Mouse (Mus musculus) CH12.LX (cell line): ENCODE results near the gene Trim11. TPM values are rescaled to one million over a fixed set of nuclear protein-coding genes. Genes with fewer than 3 reads are reported as not detected.

Experiments
- DNase-seq: peaks from one replicate; pipeline ENCODE4 v3.0.0-alpha.2; 2013; ENCODE audit errors: extremely low read depth
- H3K27ac ChIP-seq: 2 replicates; pipeline ENCODE4 v1.5.1; 2012; ENCODE audit warnings: low read depth, mild to moderate bottlenecking, control low read depth, moderate library complexity; ENCODE audit not compliant: insufficient read depth
- H3K27me3 ChIP-seq: replicated peaks from 2 replicates; pipeline ENCODE3; 2012; ENCODE audit warnings: inconsistent platforms
- H3K36me3 ChIP-seq, 2 experiments: replicated peaks in 1 of 2; 2 replicates each; pipeline versions ENCODE3 to v1.6.1; 2012; ENCODE audit warnings: inconsistent platforms in 1 of 2, low read length in 1 of 2, mild to moderate bottlenecking in 1 of 2, mixed read lengths in 1 of 2, moderate library complexity in 1 of 2; ENCODE audit not compliant: control insufficient read depth in 1 of 2, insufficient read depth in 1 of 2
- H3K4me1 ChIP-seq, 2 experiments: 2 replicates each; pipeline ENCODE4 v1.6.1; 2012; ENCODE audit warnings: inconsistent platforms in 1 of 2, moderate library complexity in 1 of 2; ENCODE audit not compliant: insufficient read depth in 2 of 2, control insufficient read depth in 1 of 2
- H3K4me2 ChIP-seq: 2 replicates; pipeline ENCODE4 v1.6.1; 2012; ENCODE audit warnings: low read depth, mild to moderate bottlenecking, control low read depth; ENCODE audit not compliant: poor library complexity, insufficient read depth, severe bottlenecking
- H3K4me3 ChIP-seq, 3 experiments: fragments of 150-350 bp in 1 of 3; sonication (generic) in 1 of 3; replicated peaks in 1 of 3; 2 replicates each; pipeline versions ENCODE3 to v1.5.1; 2011 to 2012; ENCODE audit warnings: low read depth in 2 of 3, low read length in 2 of 3, mild to moderate bottlenecking in 2 of 3, moderate library complexity in 2 of 3, control low read depth in 1 of 3, improper control_type of control experiment in 1 of 3, inconsistent platforms in 1 of 3, mixed read lengths in 1 of 3; ENCODE audit not compliant: poor library complexity in 1 of 3
- H3K79me2 ChIP-seq: replicated peaks from 2 replicates; pipeline ENCODE4 v1.6.1; 2012; ENCODE audit warnings: mild to moderate bottlenecking, moderate library complexity; ENCODE audit not compliant: control insufficient read depth, poor library complexity, insufficient read depth, severe bottlenecking; ENCODE audit errors: extremely low read depth
- H3K9ac ChIP-seq: 2 replicates; pipeline ENCODE4 v1.6.1; 2012; ENCODE audit warnings: low read depth, mild to moderate bottlenecking, control low read depth, moderate library complexity; ENCODE audit not compliant: insufficient read depth
- H3K9me3 ChIP-seq: replicated peaks from 2 replicates; pipeline ENCODE3; 2012; ENCODE audit warnings: low read length, inconsistent platforms, mixed read lengths
- CTCF ChIP-seq, 2 experiments: IDR thresholded peaks in 1 of 2; conservative IDR thresholded peaks in 1 of 2; 2 replicates each; pipeline ENCODE4 v1.5.1; 2011 to 2012; ENCODE audit warnings: low read depth in 2 of 2, low read length in 2 of 2, improper control_type of control experiment in 1 of 2, inconsistent platforms in 1 of 2, mild to moderate bottlenecking in 1 of 2, moderate library complexity in 1 of 2
- E2F4 ChIP-seq: IDR thresholded peaks from 2 replicates; pipeline ENCODE4 v1.6.1; 2011; ENCODE audit warnings: low read depth, low read length, improper control_type of control experiment; ENCODE audit not compliant: insufficient replicate concordance
- ELF1 ChIP-seq: IDR thresholded peaks from 2 replicates; pipeline ENCODE4 v1.6.1; 2014; ENCODE audit warnings: low read depth, mild to moderate bottlenecking, inconsistent platforms, low read length, improper control_type of control experiment
- EP300 ChIP-seq: IDR thresholded peaks from 2 replicates; pipeline ENCODE4 v1.6.1; 2011; ENCODE audit warnings: low read length, improper control_type of control experiment
- GABPA ChIP-seq: IDR thresholded peaks from 2 replicates; pipeline ENCODE4 v1.6.1; 2012; ENCODE audit warnings: low read depth, low read length, improper control_type of control experiment, inconsistent platforms; ENCODE audit not compliant: insufficient replicate concordance
- KAT2A ChIP-seq: IDR thresholded peaks from 2 replicates; pipeline ENCODE4 v1.6.1; 2012; ENCODE audit warnings: low read length, improper control_type of control experiment, inconsistent platforms; ENCODE audit not compliant: insufficient replicate concordance
- MAFK ChIP-seq: IDR thresholded peaks from 2 replicates; pipeline ENCODE4 v1.6.1; 2011; ENCODE audit warnings: low read length, improper control_type of control experiment; ENCODE audit not compliant: insufficient replicate concordance
- MAZ ChIP-seq: IDR thresholded peaks from 2 replicates; pipeline ENCODE4 v1.6.1; 2012; ENCODE audit warnings: low read depth, mild to moderate bottlenecking, inconsistent platforms, low read length, improper control_type of control experiment, moderate library complexity
- MYC ChIP-seq: IDR thresholded peaks from 2 replicates; pipeline ENCODE4 v1.6.1; 2011; ENCODE audit warnings: low read depth, mild to moderate bottlenecking, improper control_type of control experiment, low read length
- RAD21 ChIP-seq: IDR thresholded peaks from 2 replicates; pipeline ENCODE4 v1.6.1; 2011; ENCODE audit warnings: low read depth, mild to moderate bottlenecking, low read length, improper control_type of control experiment, moderate library complexity
- TBP ChIP-seq: conservative IDR thresholded peaks from 2 replicates; pipeline ENCODE4 v1.6.1; 2011; ENCODE audit warnings: low read depth, low read length, improper control_type of control experiment
- TCF12 ChIP-seq: IDR thresholded peaks from 2 replicates; pipeline ENCODE4 v1.6.1; 2014; ENCODE audit warnings: low read depth, mild to moderate bottlenecking, inconsistent platforms, low read length, improper control_type of control experiment
- USF1 ChIP-seq: IDR thresholded peaks from 2 replicates; pipeline ENCODE4 v1.6.1; 2014; ENCODE audit warnings: low read depth, mild to moderate bottlenecking, inconsistent platforms, low read length, improper control_type of control experiment
- USF2 ChIP-seq: conservative IDR thresholded peaks from 2 replicates; pipeline ENCODE4 v1.6.1; 2011; ENCODE audit warnings: low read depth, low read length, improper control_type of control experiment
- ZMIZ1 ChIP-seq: IDR thresholded peaks from 2 replicates; pipeline ENCODE4 v1.6.1; 2012; ENCODE audit warnings: low read depth, mild to moderate bottlenecking, inconsistent platforms, low read length, improper control_type of control experiment
- dilution Hi-C: fragments of 300-500 bp; cut with MboI; formaldehyde crosslinking; loops from 2 replicates; pipeline ENCODE4 v1.14.3; 2020; ENCODE audit warnings: low sequenced_read_pairs; ENCODE audit not compliant: extremely low pct_unique_long_range_greater_than_20kb, extremely low pct_ligation_motif_present
- in situ Hi-C: fragments of 300-500 bp; cut with MboI; formaldehyde crosslinking; loops from 3 replicates; pipeline ENCODE4 v1.14.3; 2019; ENCODE audit warnings: low sequenced_read_pairs, low pct_ligation_motif_present, low pct_unique_long_range_greater_than_20kb, mixed read lengths
- polyA plus RNA-seq: library from polyadenylated mRNA; unstranded; fragments of >175 nt; gene quantifications from 2 replicates; pipeline ENCODE4 v1.2.1, GENCODE M21; 2012; ENCODE audit warnings: low read depth; ENCODE audit not compliant: insufficient read length
- total RNA-seq, 2 experiments: library from RNA; depleted of rRNA; stranded (reverse); fragments of 300-350 nt in 1 of 2; fragments of >200 nt in 1 of 2; gene quantifications; 2 replicates each; pipeline ENCODE4 v1.2.3; 2012 to 2014

Gene Trim11
- total and polyA plus RNA-seq, 3 experiments, result 21.8 to 33.2 (median 23.2) TPM

DNA sequence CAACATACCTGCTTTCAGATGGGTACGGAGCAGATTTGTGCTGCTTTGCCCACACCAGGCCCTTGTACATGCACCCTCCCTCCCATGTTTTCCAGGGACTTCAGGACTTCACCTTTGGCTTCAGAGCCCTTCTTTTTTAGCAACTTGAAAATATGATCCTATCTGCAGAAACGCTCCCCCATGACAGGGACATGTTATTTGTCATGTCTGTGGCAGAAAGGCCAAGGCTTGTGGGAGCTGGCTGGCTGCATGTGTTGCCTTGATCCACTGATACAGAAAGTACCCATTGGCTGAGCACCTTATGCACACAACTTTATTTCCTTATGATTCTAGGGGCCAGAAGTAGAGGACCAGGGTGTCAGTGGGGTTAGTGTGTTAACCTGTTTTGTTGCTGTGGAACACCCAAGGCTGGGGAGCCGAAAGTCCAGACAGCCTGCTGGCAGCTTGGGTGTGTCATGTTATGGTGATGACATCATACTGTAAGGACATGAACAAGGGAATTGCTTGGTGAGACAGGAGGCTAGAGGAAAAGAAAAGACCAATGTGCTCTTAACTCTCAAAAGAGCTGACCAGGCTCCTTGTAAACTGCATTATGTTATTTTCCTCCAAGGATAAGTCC is 7.5 kb downstream of the Trim11 start:
- Histone ChIP-seq H3K79me2 (peaks cover 11% of the 10 kb centered on the region), H3K9ac (no peak overlapping the region), H3K27ac (no peak overlapping the region), H3K36me3 (peaks cover 73 to 94% of the 10 kb centered on the region in 2 experiments), H3K27me3 (no peaks in the 10 kb centered on the region), H3K4me2 (no peak overlapping the region), H3K4me3 (no peak overlapping the region), H3K9me3 (no peaks in the 10 kb centered on the region), H3K4me1 (peaks cover 21 to 60% of the 10 kb centered on the region in 2 experiments)
- dilution Hi-C loops (no loop called here), in situ Hi-C loops (no loop called here)
- TF ChIP-seq CTCF (conservative IDR thresholded peaks at IDR 0.05 in 1 of 2, IDR thresholded peaks at IDR 0.05 in 1 of 2; ENCODE audit: low read depth in 2 of 2, low read length in 2 of 2) (no peak), RAD21 (no peak), ZMIZ1 (no peak), GABPA (no peak), MYC (no peak), MAFK (no peak)
- no peak for DNase-seq

DNA sequence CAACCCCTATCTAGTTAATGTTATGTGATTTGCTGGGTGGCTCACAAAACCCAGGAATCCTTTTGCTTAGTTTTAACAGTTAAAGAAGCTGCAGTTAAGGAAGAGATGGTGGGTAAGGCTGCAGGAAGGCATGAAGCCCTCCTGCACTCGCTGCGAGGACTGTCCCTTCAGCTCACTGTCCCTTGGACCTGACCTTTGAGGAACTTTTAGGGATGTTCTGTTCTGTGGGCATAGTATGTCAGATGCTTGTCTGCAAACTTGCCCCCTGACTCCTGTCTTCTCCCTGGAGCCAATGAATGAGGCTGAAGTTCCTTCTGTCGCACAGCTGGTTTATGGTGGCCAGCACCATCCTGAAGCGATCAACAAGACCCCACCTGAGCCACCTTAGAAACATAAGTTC is 11.3 kb downstream of the Trim11 start:
- Histone ChIP-seq H3K36me3 (peaks cover 67 to 80% of the 10 kb centered on the region in 2 experiments), H3K4me1 (peaks cover 1 to 36% of the 10 kb centered on the region in 2 experiments)

DNA sequence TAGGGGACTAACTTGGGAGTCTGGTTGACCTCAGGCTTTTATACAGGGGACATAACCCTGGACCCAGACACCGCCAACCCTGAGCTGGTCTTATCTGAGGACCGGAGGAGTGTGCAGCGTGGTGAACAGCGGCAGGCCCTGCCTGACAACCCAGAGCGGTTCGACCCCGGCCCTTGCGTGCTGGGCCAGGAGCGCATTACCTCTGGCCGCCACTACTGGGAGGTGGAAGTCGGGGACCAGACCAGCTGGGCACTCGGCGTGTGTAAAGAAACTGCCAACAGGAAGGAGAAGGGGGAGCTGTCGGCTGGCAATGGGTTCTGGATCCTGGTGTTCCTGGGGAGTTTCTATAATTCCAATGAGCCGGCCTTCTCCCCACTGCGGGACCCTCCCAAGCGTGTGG is 12.2 kb downstream of the Trim11 start:
- no peak overlapping the region for H3K9ac ChIP-seq
- H3K4me3 ChIP-seq, result no peak overlapping the region
- dilution Hi-C loops (no loop called here), in situ Hi-C loops (no loop called here)
- no peak overlapping the region for H3K27ac ChIP-seq
- no peak overlapping the region for H3K4me2 ChIP-seq
- peaks cover 57 to 70% of the 10 kb centered on the region in 2 experiments for H3K36me3 ChIP-seq
- no peaks in the 10 kb centered on the region for H3K79me2 ChIP-seq
- H3K27me3 ChIP-seq, result no peaks in the 10 kb centered on the region
- no peak for TF ChIP-seq MAZ
- TF ChIP-seq GABPA, result no peak
- TF ChIP-seq ELF1, result no peak
- no peak for DNase-seq
- no peaks in the 10 kb centered on the region for H3K9me3 ChIP-seq
- H3K4me1 ChIP-seq, result peaks cover 3 to 26% of the 10 kb centered on the region in 2 experiments

More for the DNA sequence above, 11.3 kb downstream of the Trim11 start:
- DNase-seq, result no peak
- H3K27ac ChIP-seq, result no peak overlapping the region
- in situ Hi-C loops, result no loop called here
- no peak overlapping the region for H3K9ac ChIP-seq
- no peak for TF ChIP-seq KAT2A
- TF ChIP-seq EP300, result no peak
- no peak for TF ChIP-seq TBP
- TF ChIP-seq RAD21, result no peak
- TF ChIP-seq USF2, result no peak
- TF ChIP-seq E2F4, result no peak
- no peak for TF ChIP-seq TCF12
- no peak for TF ChIP-seq USF1
- TF ChIP-seq, all 38 proteins: peak for 0
- Histone ChIP-seq H3K9me3 (no peaks in the 10 kb centered on the region), H3K27me3 (no peaks in the 10 kb centered on the region), H3K4me3 (no peak overlapping the region), H3K79me2 (no peaks in the 10 kb centered on the region), H3K4me2 (no peak overlapping the region)
- dilution Hi-C loops, result no loop called here
